In the genomic region with DNA sequence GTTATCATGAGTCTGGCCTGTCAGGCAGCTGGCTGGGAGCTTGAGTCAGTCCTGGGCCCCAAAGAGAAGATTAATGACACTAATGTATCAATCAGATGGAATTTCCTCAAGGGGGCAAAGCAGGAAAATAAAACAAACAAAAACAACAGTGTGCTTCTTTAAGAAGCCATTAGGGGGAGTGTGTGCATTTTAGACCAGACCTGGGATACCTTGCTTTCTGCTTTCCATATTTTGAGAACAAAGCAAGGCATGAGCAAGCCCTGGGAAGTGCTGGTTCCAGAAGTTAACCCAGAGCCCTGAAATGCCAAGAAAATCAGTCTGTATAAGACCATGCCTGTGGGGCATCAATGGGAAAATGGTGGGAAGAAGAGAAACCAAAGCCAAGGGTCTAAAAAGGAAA, we compare ENCODE assay signal across 11 mouse cellular contexts. TPM values are rescaled to one million over a fixed set of nuclear protein-coding genes. Genes with fewer than 3 reads are reported as not detected.
DNase-seq lines count a peak whose midpoint lies in the region; ATAC-seq and TF ChIP-seq lines count a peak whose summit lies in the region.
"Had no signal": no experiment of that assay in that cellular context is flagged by ENCODE, and none has a peak within 500 bp of the region (broad histone marks: within the 10 kb centered on the region; RNA-seq: fewer than 3 reads in every experiment).

No protein-coding gene starts in this region.

- no peak for ATAC-seq in heart, postnatal 0 days (ENCODE audit: insufficient read depth, low read depth)
- no peak for ATAC-seq in midbrain, embryonic 14.5 days (ENCODE audit: low FRiP score, low TSS enrichment)
- no peak for ATAC-seq in midbrain, embryonic 15.5 days (replicated peaks)
- ATAC-seq in common myeloid progenitor, adult 5-6 weeks (replicated peaks; ENCODE audit: low read depth, poor library complexity, severe bottlenecking): 0 out of 2 replicates have a peak, but pooled peaks have one; percentile 16
- ATAC-seq: inflammation-experienced regulatory T-cells, adult 6 months had no signal

- H3K36me3 ChIP-seq in heart, postnatal 0 days (replicated peaks; ENCODE audit: control insufficient read depth, insufficient read depth, low read length): no peaks in the 10 kb centered on the region
- H3K36me3 ChIP-seq in midbrain, embryonic 14.5 days (ENCODE audit: control insufficient read depth, insufficient read depth, low read length): no peaks in the 10 kb centered on the region
- H3K36me3 ChIP-seq in midbrain, embryonic 15.5 days (replicated peaks): no peaks in the 10 kb centered on the region
- H3K36me3 ChIP-seq in small intestine, adult 2 months (ENCODE audit: control insufficient read depth, insufficient read depth, low read length): no peaks in the 10 kb centered on the region

- no peak overlapping the region for H3K4me3 ChIP-seq in heart, postnatal 0 days (ENCODE audit: low read depth, low read length)
- no peak overlapping the region for H3K4me3 ChIP-seq in midbrain, embryonic 14.5 days (replicated peaks; ENCODE audit: low read depth, low read length)
- no peak overlapping the region for H3K4me3 ChIP-seq in midbrain, embryonic 15.5 days
- H3K4me3 ChIP-seq in small intestine, adult 2 months (ENCODE audit: low read depth, low read length): no peak overlapping the region

- H3K4me2 ChIP-seq in heart, postnatal 0 days (ENCODE audit: low read depth, low read length): no peak overlapping the region
- no peak overlapping the region for H3K4me2 ChIP-seq in midbrain, embryonic 14.5 days (ENCODE audit: low read length)
- no peak overlapping the region for H3K4me2 ChIP-seq in midbrain, embryonic 15.5 days

- no peak overlapping the region for H3K9ac ChIP-seq in heart, postnatal 0 days (replicated peaks; ENCODE audit: low read depth, low read length)
- H3K9ac ChIP-seq in midbrain, embryonic 14.5 days (replicated peaks; ENCODE audit: low read length): no peak overlapping the region
- no peak overlapping the region for H3K9ac ChIP-seq in midbrain, embryonic 15.5 days

- DNase-seq in heart, postnatal 0 days (ENCODE audit: low spot score): no peak
- no peak for DNase-seq in heart, postnatal 25 days (ENCODE audit: low spot score)
- DNase-seq in midbrain, embryonic 14.5 days: peak; percentile 58
- DNase-seq in thymus, postnatal 14 days: no peak
- no peak for DNase-seq in left cerebral cortex, adult 18-20 months (ENCODE audit: low spot score in 2 of 2)
- DNase-seq: heart, adult 18-20 months had no signal

- peaks cover 25% of the 10 kb centered on the region for H3K27me3 ChIP-seq in heart, postnatal 0 days (ENCODE audit: control insufficient read depth, insufficient read depth, low read length)
- no peaks in the 10 kb centered on the region for H3K27me3 ChIP-seq in midbrain, embryonic 14.5 days (ENCODE audit: control insufficient read depth, insufficient read depth, low read length)
- no peaks in the 10 kb centered on the region for H3K27me3 ChIP-seq in midbrain, embryonic 15.5 days (replicated peaks)
- 0 out of 2 replicates have a peak, but pooled peaks cover 2% of the 10 kb centered on the region for H3K27me3 ChIP-seq in small intestine, adult 2 months (ENCODE audit: control insufficient read depth, insufficient read depth, low read length)

- no peak for TF ChIP-seq EP300 in heart, postnatal 0 days (IDR thresholded peaks at IDR 0.05; ENCODE audit: low read depth)

- 0 out of 2 replicates have a peak, but pooled peaks cover 5% of the 10 kb centered on the region for H3K4me1 ChIP-seq in heart, postnatal 0 days (ENCODE audit: control insufficient read depth, insufficient read depth)
- H3K4me1 ChIP-seq in midbrain, embryonic 14.5 days (ENCODE audit: control insufficient read depth, insufficient read depth, low read length): peaks cover 5% of the 10 kb centered on the region
- peaks cover 19% of the 10 kb centered on the region for H3K4me1 ChIP-seq in midbrain, embryonic 15.5 days
- no peaks in the 10 kb centered on the region; the same call in 1 of the 2 replicates for H3K4me1 ChIP-seq in small intestine, adult 2 months (ENCODE audit: control insufficient read depth, insufficient read depth, insufficient read length, low read length)

- TF ChIP-seq POLR2A in small intestine, adult 2 months (IDR thresholded peaks at IDR 0.05; ENCODE audit: low read depth, low read length): no peak

- intact Hi-C loops in heart, postnatal 25 days (cut with DNase I): no loop called here

- TF ChIP-seq CTCF in heart, postnatal 0 days (IDR thresholded peaks at IDR 0.05; ENCODE audit: low read depth): peak; percentile 35
- peak; percentile 14; the same call in 1 of the 2 replicates for TF ChIP-seq CTCF in small intestine, adult 2 months (IDR thresholded peaks at IDR 0.05; ENCODE audit: extremely low read depth, insufficient read length, insufficient replicate concordance, low read depth, low read length)

- H3K27ac ChIP-seq in heart, postnatal 0 days (ENCODE audit: low read depth): no peak overlapping the region
- H3K27ac ChIP-seq in midbrain, embryonic 14.5 days (replicated peaks; ENCODE audit: low read depth, low read length): no peak overlapping the region
- no peak overlapping the region for H3K27ac ChIP-seq in midbrain, embryonic 15.5 days
- H3K27ac ChIP-seq in small intestine, adult 2 months (ENCODE audit: insufficient read depth, low read depth, low read length): no peak overlapping the region

- H3K9me3 ChIP-seq in heart, postnatal 0 days (replicated peaks; ENCODE audit: control insufficient read depth, low read length): no peaks in the 10 kb centered on the region
- no peaks in the 10 kb centered on the region for H3K9me3 ChIP-seq in midbrain, embryonic 14.5 days (ENCODE audit: control insufficient read depth, low read length)
- no peaks in the 10 kb centered on the region for H3K9me3 ChIP-seq in midbrain, embryonic 15.5 days

RNA-seq across cellular contexts. Expression of a gene that starts 3.8 kb away (rescaled TPM):
- total RNA-seq in heart, postnatal 0 days (2014; rRNA removed; ENCODE audit: low replicate concordance): 8.2 and 8.7 TPM in 2 replicates
- polyA plus RNA-seq in heart, postnatal 0 days (2015; fragmentation: Nextera tagmentation; extraction: Ambion mirVana): 7.1 and 8.5 TPM in 2 replicates
- total RNA-seq in heart, postnatal 25 days (2021): 1 to 10 TPM; 6.5 to 6.7 TPM
- polyA plus RNA-seq in midbrain, embryonic 14.5 days (2014; fragmentation: Nextera tagmentation; extraction: Ambion mirVana): 8.6 and 8.7 TPM in 2 replicates
- polyA plus RNA-seq in midbrain, embryonic 15.5 days (2015; fragmentation: Nextera tagmentation; extraction: Ambion mirVana): 13.5 and 15.6 TPM in 2 replicates
- 1.9 and 4.1 TPM in 2 replicates for total RNA-seq in common myeloid progenitor, adult 5-6 weeks (2017)
- 9.5 and 30.6 TPM in 2 replicates for polyA plus RNA-seq in small intestine, adult 2 months (2012; rRNA removed)
- 10 to 100 TPM in 1 of 2 experiments, 1 to 10 TPM in 1; 7.9 to 10.2 TPM for total RNA-seq in left cerebral cortex, adult 18-20 months (2021)

RNA-seq across cellular contexts. Expression of a gene that starts 19.8 kb away (rescaled TPM):
- not detected in 2 replicates for total RNA-seq in heart, postnatal 0 days (2014; rRNA removed; ENCODE audit: low replicate concordance)
- polyA plus RNA-seq in heart, postnatal 0 days (2015; fragmentation: Nextera tagmentation; extraction: Ambion mirVana): not detected in 2 replicates
- total RNA-seq in heart, postnatal 25 days (2021): not detected
- 0.32 TPM in 1 of 2 replicates, not detected in the other for polyA plus RNA-seq in midbrain, embryonic 14.5 days (2014; fragmentation: Nextera tagmentation; extraction: Ambion mirVana)
- 0.09 TPM in 1 of 2 replicates, not detected in the other for polyA plus RNA-seq in midbrain, embryonic 15.5 days (2015; fragmentation: Nextera tagmentation; extraction: Ambion mirVana)
- not detected in 2 replicates for total RNA-seq in common myeloid progenitor, adult 5-6 weeks (2017)
- polyA plus RNA-seq in small intestine, adult 2 months (2012; rRNA removed): not detected in 2 replicates
- not detected for total RNA-seq in left cerebral cortex, adult 18-20 months (2021)
- total RNA-seq: heart, adult 18-20 months had no signal
- polyA plus RNA-seq: inflammation-experienced regulatory T-cells, adult 6 months; liver, embryonic 16.5 days had no signal

RNA-seq across cellular contexts. Expression of a gene that starts 51.4 kb away (rescaled TPM):
- not detected in 2 replicates for total RNA-seq in heart, postnatal 0 days (2014; rRNA removed; ENCODE audit: low replicate concordance)
- not detected in 2 replicates for polyA plus RNA-seq in heart, postnatal 0 days (2015; fragmentation: Nextera tagmentation; extraction: Ambion mirVana)
- total RNA-seq in heart, postnatal 25 days (2021): not detected
- polyA plus RNA-seq in midbrain, embryonic 14.5 days (2014; fragmentation: Nextera tagmentation; extraction: Ambion mirVana): 2.7 and 4.0 TPM in 2 replicates
- polyA plus RNA-seq in midbrain, embryonic 15.5 days (2015; fragmentation: Nextera tagmentation; extraction: Ambion mirVana): 1.5 and 1.7 TPM in 2 replicates
- total RNA-seq in common myeloid progenitor, adult 5-6 weeks (2017): not detected in 2 replicates
- not detected in 2 replicates for polyA plus RNA-seq in small intestine, adult 2 months (2012; rRNA removed)
- under 1 TPM; 0.26 to 0.35 TPM for total RNA-seq in left cerebral cortex, adult 18-20 months (2021)
- total RNA-seq: heart, adult 18-20 months had no signal
- polyA plus RNA-seq: inflammation-experienced regulatory T-cells, adult 6 months; liver, embryonic 16.5 days had no signal
